Comparison of ENCODE assay signal across 8 mouse cellular contexts in genomic region chr7:25305956-25306613, GRCm38 (mm10). TPM values are rescaled to one million over a fixed set of nuclear protein-coding genes. Genes with fewer than 3 reads are reported as not detected.
DNase-seq lines count a peak whose midpoint lies in the region; ATAC-seq and TF ChIP-seq lines count a peak whose summit lies in the region.

Gene Tmem145, plus strand, starts transcription at chr7:25306106.

- peak; percentile 84 for ATAC-seq in intestine, embryonic 16.5 days
- ATAC-seq in liver, embryonic 12.5 days = 0 out of 2 replicates have a peak, but pooled peaks have one; percentile 46
- peak; percentile 76 for ATAC-seq in neural tube, embryonic 12.5 days (ENCODE audit: low FRiP score, low read depth)

- 0 out of 2 replicates have a peak, but pooled peaks cover 3% of the 10 kb centered on the region for H3K4me1 ChIP-seq in bone marrow macrophage, adult 2 months (ENCODE audit: control insufficient read depth, insufficient read depth, low read length)
- peaks cover 28% of the 10 kb centered on the region for H3K4me1 ChIP-seq in forebrain, embryonic 10.5 days
- peaks cover 9% of the 10 kb centered on the region for H3K4me1 ChIP-seq in intestine, embryonic 16.5 days (ENCODE audit: control insufficient read depth, insufficient read depth, low read length)
- peaks cover 10% of the 10 kb centered on the region for H3K4me1 ChIP-seq in liver, embryonic 12.5 days
- peaks cover 2% of the 10 kb centered on the region; the same call in 1 of the 2 replicates for H3K4me1 ChIP-seq in neural tube, embryonic 12.5 days

- under 1% methylated on average over 47 of the region's 47 CpGs for WGBS in forebrain, embryonic 10.5 days
- WGBS in intestine, embryonic 16.5 days = under 1% methylated on average over 47 of the region's 47 CpGs
- under 1% methylated on average over 47 of the region's 47 CpGs for WGBS in liver, embryonic 12.5 days (ENCODE audit: insufficient replicate concordance)
- 0% methylated on average over 46 of the region's 47 CpGs for WGBS in neural tube, embryonic 12.5 days

- H3K27me3 ChIP-seq in forebrain, embryonic 10.5 days (ENCODE audit: poor library complexity, severe bottlenecking) = peaks cover 63% of the 10 kb centered on the region
- H3K27me3 ChIP-seq in intestine, embryonic 16.5 days (replicated peaks; ENCODE audit: control insufficient read depth, insufficient read depth, low read length) = peaks cover 20% of the 10 kb centered on the region
- H3K27me3 ChIP-seq in liver, embryonic 12.5 days (replicated peaks) = peaks cover 78% of the 10 kb centered on the region
- peaks cover 14% of the 10 kb centered on the region for H3K27me3 ChIP-seq in neural tube, embryonic 12.5 days (replicated peaks)

- peak within 1 kb of the TSS; percentile 55 for H3K9ac ChIP-seq in intestine, embryonic 16.5 days (ENCODE audit: low read depth, low read length)
- H3K9ac ChIP-seq in liver, embryonic 12.5 days = no peak within 1 kb of the TSS
- H3K9ac ChIP-seq in neural tube, embryonic 12.5 days = peak within 1 kb of the TSS; percentile 77

- 0 out of 2 replicates have a peak, but pooled peaks cover 4% of the 10 kb centered on the region for H3K9me3 ChIP-seq in forebrain, embryonic 10.5 days
- no peaks in the 10 kb centered on the region for H3K9me3 ChIP-seq in intestine, embryonic 16.5 days (ENCODE audit: control insufficient read depth, low read length)
- H3K9me3 ChIP-seq in liver, embryonic 12.5 days (replicated peaks) = no peaks in the 10 kb centered on the region
- no peaks in the 10 kb centered on the region for H3K9me3 ChIP-seq in neural tube, embryonic 12.5 days

- H3K36me3 ChIP-seq in forebrain, embryonic 10.5 days (replicated peaks) = no peaks in the 10 kb centered on the region
- H3K36me3 ChIP-seq in intestine, embryonic 16.5 days (ENCODE audit: control insufficient read depth, insufficient read depth, low read length) = no peaks in the 10 kb centered on the region
- no peaks in the 10 kb centered on the region for H3K36me3 ChIP-seq in liver, embryonic 12.5 days
- no peaks in the 10 kb centered on the region for H3K36me3 ChIP-seq in neural tube, embryonic 12.5 days

- no peak for DNase-seq in layer of hippocampus, adult 2 months (ENCODE audit: low spot score in 2 of 2)
- DNase-seq in layer of hippocampus, adult 11-12 months (ENCODE audit: low spot score) = no peak
- DNase-seq in forebrain, embryonic 10.5 days (ENCODE audit: extremely low spot score, low spot score) = peak; percentile 62
- DNase-seq in ovary, postnatal 10 days (ENCODE audit: low spot score) = no peak

- H3K4me2 ChIP-seq in intestine, embryonic 16.5 days (ENCODE audit: low read depth, low read length) = peak within 1 kb of the TSS; percentile 98
- H3K4me2 ChIP-seq in liver, embryonic 12.5 days = peak within 1 kb of the TSS; percentile 76
- H3K4me2 ChIP-seq in neural tube, embryonic 12.5 days (replicated peaks) = peak within 1 kb of the TSS; percentile 94

- peak; percentile 17; the same call in 1 of the 2 replicates for TF ChIP-seq CTCF in layer of hippocampus, adult 2 months (conservative IDR thresholded peaks at IDR 0.05)
- TF ChIP-seq CTCF in bone marrow macrophage, adult 2 months (IDR thresholded peaks at IDR 0.05; ENCODE audit: low read depth, low read length) = no peak

- no peak for TF ChIP-seq POLR2A in bone marrow macrophage, adult 2 months (IDR thresholded peaks at IDR 0.05; ENCODE audit: borderline replicate concordance, low read depth, low read length)

- H3K27ac ChIP-seq in layer of hippocampus, adult 2 months = peak within 1 kb of the TSS; percentile 72
- H3K27ac ChIP-seq in bone marrow macrophage, adult 2 months (ENCODE audit: insufficient read depth, low read depth, low read length) = no peak within 1 kb of the TSS
- H3K27ac ChIP-seq in forebrain, embryonic 10.5 days = peak within 1 kb of the TSS; percentile 75
- H3K27ac ChIP-seq in intestine, embryonic 16.5 days (ENCODE audit: low read length) = no peak within 1 kb of the TSS
- H3K27ac ChIP-seq in liver, embryonic 12.5 days = no peak within 1 kb of the TSS
- peak within 1 kb of the TSS; percentile 42; the same call in 1 of the 2 replicates for H3K27ac ChIP-seq in neural tube, embryonic 12.5 days

- peak within 1 kb of the TSS; percentile 67 for H3K4me3 ChIP-seq in layer of hippocampus, adult 2 months
- peak within 1 kb of the TSS; percentile 60 for H3K4me3 ChIP-seq in bone marrow macrophage, adult 2 months (ENCODE audit: insufficient read depth, low read length)
- peak within 1 kb of the TSS; percentile 62 for H3K4me3 ChIP-seq in forebrain, embryonic 10.5 days
- H3K4me3 ChIP-seq in intestine, embryonic 16.5 days (ENCODE audit: low read length) = peak within 1 kb of the TSS; percentile 58
- peak within 1 kb of the TSS; percentile 51 for H3K4me3 ChIP-seq in liver, embryonic 12.5 days
- H3K4me3 ChIP-seq in neural tube, embryonic 12.5 days = peak within 1 kb of the TSS; percentile 60

RNA-seq across cellular contexts. Expression of gene Tmem145, which starts in this region (rescaled TPM):
- total RNA-seq in layer of hippocampus, adult 2 months (2021) = 10 to 100 TPM; 27.4 to 27.8 TPM
- polyA plus RNA-seq in bone marrow macrophage, adult 2 months (2012; ENCODE audit: insufficient read depth, insufficient read length, missing spikeins) = not detected in 2 replicates
- 1.3 and 1.8 TPM in 2 replicates for polyA plus RNA-seq in forebrain, embryonic 10.5 days (2016; fragmentation: Nextera tagmentation; extraction: Ambion mirVana)
- 0.61 and 1.1 TPM in 2 replicates for polyA plus RNA-seq in intestine, embryonic 16.5 days (2015; fragmentation: Nextera tagmentation; extraction: Ambion mirVana)
- polyA plus RNA-seq in liver, embryonic 12.5 days (2016; fragmentation: Nextera tagmentation; extraction: Ambion mirVana) = 0.14 TPM in 2 replicates
- 26.0 and 28.3 TPM in 2 replicates for polyA plus RNA-seq in neural tube, embryonic 12.5 days (2016; fragmentation: Nextera tagmentation; extraction: Ambion mirVana)

Comparison
In these comparisons a context has a peak if more than half of its experiments do, and no peak if none do; other contexts are left out.
1. Peak in ATAC-seq, H3K4me3 ChIP-seq and H3K4me2 ChIP-seq in liver, embryonic 12.5 days; RNA of the gene not detected or under 1 TPM.
2. H3K27ac ChIP-seq: peak in layer of hippocampus, adult 2 months (single experiment), forebrain, embryonic 10.5 days (single experiment) and neural tube, embryonic 12.5 days (single experiment); none in bone marrow macrophage, adult 2 months (single experiment), intestine, embryonic 16.5 days (single experiment) and liver, embryonic 12.5 days (single experiment).
3. Peak in every context shown above with its lines, with median percentiles within 50 percentile points of each other: H3K4me3 ChIP-seq, ATAC-seq and H3K4me2 ChIP-seq.